Mouse (Mus musculus) heart, postnatal 4 days (tissue): ENCODE measurements at regions not wholly inside any gene's neighbourhood (a gene's known extent, or its start where the extent isn't known, plus 50 kb on each side); places are given as distances from the start of the nearest gene placed in this dataset.

Experiments used
- DNase-seq: peaks from one replicate; pipeline ENCODE4 v3.0.0; 2021

DNA sequence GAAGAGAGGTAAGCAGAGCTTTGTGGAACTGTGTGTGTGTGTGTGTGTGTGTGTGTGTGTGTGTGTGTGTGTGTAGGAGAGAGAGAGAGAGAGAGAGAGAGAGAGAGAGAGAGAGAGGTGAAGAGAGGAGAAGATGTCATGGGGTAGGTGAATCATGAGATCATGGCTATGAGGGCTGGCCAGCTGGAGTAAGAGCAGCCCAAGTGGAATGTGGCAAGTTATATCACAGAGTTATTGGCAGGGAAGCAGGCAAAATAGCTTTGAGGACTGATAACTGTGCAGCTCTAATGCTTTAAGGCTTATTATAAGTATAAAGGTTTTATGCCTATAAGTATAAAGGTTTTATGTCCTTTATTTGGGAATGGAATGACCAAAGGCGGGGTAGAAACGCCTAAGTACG, 180.9 kb upstream of the Arid1b start:
- DNase-seq, result no peak

DNA sequence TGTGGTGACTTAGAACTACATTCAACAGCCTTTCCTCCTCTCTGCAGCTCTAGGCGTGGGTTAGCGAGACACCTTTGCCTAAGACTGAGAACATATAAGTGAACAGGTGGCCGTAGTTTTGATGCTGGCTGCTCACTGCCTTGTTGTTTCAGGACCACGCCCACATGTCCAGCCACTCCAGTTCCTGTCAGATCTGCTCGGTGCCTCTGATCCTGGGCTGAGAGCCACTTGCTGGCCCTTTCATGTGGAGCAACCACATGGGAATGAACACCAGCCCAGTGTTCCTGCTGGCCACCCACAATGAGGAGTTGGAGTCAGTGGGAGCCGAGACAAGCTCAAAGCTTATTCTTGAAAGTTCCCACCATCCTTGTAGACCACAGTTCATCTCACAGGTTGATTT, 180.5 kb upstream of the Arid1b start:
- no peak for DNase-seq

DNA sequence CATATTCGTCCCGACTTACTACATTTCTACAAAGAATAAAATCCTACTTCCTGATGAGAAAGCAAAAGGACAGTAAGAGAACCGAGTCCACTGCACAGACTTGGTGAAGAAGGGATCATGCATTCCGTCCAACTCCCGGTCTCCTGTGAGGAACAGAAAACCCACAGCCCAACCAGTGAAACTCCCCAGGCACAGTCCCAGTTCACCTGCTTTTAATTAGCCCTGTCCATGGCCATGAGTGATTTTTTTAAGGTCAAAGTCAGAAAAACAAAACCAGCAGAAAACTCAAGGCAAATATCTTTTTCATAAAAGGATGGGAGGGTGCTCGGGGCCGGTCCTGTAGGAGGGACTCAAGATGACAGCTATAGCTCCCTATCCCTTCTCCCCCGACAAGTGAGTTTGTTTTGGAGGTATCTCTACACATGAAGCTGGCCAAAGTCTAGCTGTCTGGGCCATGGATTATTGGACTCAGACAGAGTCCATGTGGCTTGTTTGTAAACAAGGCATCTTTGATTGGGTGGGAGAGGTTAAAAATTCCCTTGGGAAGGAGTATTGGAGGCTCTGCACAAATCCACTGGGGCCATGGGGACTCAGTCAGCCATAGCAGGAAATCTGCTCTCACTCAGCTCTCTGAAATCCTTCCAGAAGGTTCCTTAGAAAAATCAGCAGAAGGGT, 168.8 kb upstream of the Arid1b start:
- no peak for DNase-seq

DNA sequence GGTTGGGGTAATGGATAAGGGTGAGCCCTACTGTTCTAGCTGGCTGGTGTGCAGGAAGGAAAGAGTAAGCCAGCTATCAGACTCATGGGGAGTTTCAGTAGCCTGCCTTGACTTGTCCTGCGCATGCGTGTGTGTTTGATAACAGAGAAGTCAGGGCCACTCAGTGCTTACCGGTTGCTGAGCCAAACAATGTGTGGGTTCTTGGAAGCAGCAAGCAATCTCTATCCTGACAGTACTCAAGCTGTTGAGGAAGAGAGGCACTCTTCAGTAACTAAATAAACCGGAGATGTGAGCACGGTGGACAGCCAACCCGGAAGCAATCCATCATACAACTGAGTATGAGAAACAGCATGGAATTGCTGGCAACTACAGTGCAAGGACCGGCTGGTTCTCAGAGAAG, 160.1 kb upstream of the Arid1b start:
- peak; percentile 51 for DNase-seq

DNA sequence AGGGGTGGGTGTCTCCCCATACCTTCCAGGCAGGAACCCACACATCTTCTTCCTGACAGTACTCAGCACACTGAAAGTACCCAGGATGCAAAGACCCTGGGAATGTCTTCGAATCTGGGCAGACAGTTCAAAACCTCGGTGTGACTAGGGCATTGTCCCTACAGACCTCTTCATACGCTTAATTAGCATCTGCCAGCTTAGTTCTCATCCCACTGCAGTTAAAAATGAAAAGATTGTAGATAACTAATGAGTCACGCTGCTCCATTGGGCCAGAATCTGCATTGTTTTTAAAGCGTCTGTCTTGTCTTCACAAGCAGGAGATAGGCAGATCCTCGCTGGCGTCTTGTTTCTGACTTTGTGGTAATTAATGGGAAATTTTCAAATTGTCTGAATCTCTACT, 159.6 kb upstream of the Arid1b start:
- no peak for DNase-seq

DNA sequence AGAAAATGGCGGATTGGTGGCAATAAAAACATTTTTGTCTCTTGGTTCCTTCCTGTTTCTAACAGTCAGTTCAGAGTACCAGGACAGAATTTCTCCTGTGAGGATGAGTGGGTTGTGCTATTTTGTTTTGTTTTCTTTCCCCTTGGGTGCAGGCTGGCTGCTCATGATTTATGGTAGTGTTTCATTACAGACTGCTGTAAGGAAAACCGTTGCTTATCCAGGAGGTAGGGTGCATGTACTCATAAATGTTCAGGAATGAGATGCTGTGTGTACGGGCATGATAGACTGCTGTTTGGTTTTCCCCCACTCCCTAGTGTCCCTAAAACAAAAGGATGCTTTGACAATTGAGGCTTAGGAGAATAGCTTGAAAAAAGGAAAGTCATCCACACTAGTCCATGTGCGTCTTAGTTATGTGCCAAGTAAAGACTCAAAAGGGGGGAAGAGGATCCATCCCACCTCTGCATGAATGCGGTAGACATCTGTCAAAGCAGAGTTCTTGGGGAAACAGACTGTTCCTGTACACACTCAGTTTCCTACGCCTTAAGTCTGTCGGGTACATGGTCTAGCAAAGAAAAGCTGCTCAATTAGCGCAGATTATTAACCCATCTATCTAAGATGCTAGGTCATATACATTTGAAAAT, 158.9 kb upstream of the Arid1b start:
- DNase-seq, result no peak

DNA sequence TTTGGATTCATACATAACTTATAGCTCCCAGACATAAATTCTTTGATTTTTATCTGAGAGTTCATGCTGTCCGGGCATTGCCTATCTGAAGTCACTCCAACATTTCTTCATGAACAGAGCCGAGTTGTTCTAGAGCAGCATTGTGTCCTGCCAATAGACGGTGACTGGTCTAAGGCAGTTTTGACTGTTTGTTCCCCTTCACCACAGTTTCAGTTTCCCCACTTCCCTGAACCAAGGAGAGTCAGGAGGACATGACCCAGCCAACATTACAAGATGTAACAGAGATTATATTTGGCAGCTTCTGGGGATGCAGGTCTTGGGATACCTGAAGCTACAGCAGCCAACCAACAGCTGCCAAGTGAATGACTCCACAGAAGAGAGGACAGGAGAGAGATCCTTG, 154.0 kb upstream of the Arid1b start:
- DNase-seq, result no peak

DNA sequence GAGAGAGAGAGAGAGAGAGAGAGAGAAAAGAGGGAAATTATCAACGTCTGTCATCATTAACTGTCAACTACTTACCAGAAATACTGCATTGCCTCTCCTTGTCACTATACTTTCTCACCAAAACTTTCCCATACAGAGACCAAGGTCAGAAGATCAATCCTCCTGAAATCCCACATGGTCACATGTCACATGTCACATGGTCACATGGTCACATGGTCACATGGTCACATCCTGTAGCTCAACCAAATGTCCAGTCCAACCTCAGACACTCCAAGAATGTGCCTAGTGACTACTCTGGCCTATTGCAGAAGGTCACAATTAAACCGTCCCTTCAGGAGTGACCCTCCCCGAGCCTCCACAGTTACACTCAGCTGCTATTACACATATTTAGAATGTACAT, 135.8 kb upstream of the Arid1b start:
- no peak for DNase-seq

DNA sequence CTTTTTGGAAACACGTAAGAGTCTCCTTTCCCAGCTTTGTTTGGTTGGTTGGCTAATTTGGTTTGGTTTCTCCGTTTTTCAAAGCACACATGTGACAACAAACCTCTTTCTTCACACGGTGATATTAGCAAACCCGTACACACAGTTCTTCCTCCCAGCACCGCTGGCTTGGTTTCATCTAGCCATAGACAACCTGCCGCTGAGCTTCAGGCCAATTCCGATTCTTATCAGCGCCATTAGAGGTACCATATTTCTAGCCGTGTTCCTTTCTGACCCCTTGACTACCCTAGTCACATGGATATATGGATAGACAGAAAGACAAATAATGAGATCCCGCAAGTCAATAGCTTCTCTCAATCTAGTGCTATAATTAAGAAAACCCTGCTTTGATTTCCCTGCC, 129.2 kb upstream of the Arid1b start:
- no peak for DNase-seq

DNA sequence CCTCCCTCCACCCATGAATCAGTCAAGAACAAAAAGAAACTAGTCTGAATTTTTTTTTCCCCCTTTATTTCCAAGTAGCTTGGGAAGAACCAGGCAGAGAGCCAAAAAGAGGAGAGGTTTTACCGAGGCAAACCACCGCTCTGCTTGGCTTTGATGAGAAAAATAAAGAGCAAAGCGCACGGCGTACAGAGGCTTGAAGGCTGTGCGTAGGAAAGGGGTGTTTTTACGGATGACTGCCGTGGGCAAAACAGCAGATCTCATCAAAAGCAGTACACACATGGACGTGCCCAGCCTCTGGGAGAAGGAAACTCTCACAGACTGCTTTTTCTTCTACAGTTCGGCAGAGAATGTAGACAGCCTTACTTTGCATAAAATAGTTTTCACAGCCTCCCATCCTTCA, 128.5 kb upstream of the Arid1b start:
- DNase-seq, result no peak

DNA sequence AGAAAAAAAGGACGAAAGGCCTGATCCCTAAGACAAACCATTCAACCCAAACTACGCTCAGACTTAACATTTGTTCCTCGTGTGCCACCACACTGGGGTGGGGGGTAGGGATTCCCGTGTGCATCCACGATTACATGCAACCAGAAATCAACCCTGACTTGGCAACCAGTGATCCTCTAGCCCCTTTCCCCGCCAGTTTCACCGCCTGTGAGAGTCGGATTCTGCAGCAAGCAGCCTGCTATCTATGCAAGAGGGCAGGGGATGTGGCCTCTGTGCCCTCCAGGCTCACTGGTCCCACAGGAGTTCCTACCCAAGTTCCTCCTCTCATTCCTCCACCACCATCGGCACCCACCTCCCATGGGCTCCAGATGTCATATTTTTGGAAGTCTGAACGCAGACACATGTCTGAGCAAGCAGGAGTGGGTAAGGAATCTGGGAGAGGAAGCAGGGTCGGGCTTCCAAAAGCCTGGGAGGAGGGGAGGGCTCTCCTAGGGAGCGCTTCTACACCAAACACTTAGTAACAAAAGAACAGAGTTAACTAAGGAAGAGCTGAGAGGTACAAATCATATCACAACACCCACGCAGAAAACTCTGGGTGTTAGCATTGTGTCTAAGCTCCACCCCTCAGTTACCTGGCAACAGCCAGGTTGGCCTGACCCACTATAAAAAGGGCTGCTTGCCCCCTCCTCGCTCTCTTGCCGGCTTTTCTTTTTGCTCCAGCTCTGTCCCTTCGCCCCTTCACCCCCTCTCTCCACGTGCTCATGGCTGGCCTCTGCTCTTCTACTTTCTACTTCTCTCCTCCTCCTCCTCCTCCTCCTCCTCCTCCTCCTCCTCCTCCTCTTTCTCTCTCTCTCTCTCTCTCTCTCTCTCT, 127.9 kb upstream of the Arid1b start:
- DNase-seq, result no peak

DNA sequence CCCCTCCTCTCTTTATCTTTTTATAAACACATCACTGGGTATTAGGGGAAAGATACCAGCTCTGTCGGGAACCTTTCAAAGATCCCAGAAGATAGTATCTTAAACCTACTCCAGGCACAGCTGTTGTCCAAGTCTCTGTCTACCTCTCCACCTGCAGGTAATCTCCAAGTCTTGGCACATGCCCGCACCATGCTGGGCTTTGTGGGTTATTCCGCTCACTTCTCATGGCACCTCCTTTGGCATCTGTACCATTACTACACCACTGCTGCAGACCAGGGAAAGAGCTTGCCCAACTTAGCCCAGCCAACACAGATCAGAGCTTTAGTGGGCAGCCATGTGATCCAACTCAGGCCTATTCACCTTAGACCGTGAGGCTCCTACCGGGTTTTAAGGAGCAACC, 127.0 kb upstream of the Arid1b start:
- no peak for DNase-seq

DNA sequence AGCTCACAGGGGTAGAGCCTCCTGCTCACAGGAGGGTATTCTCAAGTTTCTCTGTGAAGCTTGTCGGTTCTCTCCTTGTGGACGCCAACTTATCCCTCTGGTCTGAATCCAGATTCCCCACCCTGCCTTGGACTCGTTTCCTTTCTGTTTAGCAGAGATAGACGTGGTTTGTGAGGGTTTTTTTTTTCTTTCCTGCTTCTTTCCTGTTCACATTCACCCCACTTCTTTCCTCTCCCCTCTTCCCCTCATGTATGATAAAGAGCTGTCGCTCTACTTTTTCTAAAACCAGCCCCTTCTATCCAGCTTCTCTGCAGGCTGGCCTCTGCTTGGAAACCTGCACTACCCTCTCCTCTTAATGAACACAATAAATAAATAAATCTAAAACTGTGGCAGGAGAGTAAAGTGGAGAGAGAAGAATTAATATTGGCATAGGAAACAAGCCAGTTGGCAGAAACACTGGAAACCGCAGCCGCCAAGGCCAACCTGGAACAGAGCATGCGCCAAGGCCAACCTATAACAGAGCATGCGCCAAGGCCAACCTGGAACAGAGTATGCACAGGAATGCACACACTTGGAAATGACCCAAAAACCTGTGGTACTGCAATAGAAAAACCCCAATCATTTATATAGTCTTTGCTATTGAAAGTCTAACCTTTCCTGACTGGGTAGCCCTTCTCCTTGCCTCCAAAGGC, 126.2 kb upstream of the Arid1b start:
- DNase-seq, result peak; percentile 55

DNA sequence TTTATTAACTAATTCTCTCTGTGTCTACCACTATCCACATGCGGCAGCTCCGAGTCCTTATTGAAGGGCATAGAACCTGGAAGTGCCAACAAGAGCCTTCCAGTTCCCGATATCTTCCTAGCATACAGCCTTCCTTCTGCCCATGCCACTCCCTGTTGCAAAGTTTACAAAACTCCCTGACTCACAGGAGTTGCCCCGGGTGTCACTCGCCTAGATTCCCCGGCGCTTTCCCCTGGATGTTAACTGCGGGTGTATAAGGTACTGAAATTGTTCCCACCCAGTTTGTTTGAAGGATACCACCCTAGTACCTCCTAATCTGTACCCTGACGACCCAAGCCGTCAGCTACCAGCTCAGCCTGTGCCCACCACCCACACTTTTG, 125.7 kb upstream of the Arid1b start:
- no peak for DNase-seq

DNA sequence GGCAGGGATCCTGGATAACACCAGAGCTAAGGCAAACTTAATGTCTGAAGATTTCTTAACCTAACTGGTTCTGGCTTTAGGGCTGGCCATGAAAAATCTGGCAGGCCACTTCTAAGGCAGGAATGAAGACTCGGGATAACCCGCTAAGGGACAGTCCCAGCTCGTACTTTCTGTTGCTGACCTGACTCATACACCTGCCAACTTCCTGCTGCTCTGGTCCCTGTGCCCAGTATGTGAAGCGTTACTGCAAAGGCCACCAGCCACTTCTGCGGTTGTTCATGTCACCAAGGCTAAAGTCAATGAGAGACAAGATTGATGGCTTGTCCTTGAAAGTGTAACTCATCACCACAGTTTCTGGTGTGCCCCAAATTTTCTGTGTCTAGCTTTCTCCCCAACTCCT, 125.3 kb upstream of the Arid1b start:
- DNase-seq, result no peak

DNA sequence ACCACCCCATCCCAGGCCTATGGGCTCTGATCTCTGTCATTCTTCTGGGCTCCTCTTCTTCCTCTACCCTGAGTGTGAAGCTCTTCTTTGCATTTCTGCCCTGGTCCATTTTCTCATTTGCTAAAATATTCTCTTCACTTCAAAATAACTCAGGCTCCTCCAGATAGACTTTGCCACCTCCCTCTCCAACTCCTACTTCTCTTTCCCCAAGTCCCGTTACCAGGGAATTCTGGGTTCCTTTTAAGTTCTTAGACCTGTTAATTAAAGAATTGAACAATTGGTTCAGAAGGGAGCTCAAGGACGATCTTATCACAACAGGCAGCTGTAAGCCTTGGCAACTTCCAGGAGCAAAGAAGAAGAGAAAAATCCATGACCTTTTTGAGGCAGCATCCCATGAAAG, 122.9 kb upstream of the Arid1b start:
- no peak for DNase-seq

DNA sequence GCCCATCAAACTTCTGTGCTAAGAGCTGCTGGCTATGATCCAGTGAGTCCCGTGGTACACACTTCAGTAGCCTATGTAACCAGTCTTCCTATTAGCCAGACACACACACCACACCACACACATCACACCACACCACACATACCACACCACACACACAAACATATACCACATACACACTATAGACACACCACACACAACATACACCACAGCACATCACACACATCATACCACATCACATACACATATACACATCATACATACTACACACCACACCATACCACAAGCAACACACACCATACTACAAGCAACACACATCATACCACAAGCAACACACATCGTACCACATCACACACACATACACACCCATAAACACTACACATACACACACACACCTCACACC, 119.7 kb upstream of the Arid1b start:
- no peak for DNase-seq

DNA sequence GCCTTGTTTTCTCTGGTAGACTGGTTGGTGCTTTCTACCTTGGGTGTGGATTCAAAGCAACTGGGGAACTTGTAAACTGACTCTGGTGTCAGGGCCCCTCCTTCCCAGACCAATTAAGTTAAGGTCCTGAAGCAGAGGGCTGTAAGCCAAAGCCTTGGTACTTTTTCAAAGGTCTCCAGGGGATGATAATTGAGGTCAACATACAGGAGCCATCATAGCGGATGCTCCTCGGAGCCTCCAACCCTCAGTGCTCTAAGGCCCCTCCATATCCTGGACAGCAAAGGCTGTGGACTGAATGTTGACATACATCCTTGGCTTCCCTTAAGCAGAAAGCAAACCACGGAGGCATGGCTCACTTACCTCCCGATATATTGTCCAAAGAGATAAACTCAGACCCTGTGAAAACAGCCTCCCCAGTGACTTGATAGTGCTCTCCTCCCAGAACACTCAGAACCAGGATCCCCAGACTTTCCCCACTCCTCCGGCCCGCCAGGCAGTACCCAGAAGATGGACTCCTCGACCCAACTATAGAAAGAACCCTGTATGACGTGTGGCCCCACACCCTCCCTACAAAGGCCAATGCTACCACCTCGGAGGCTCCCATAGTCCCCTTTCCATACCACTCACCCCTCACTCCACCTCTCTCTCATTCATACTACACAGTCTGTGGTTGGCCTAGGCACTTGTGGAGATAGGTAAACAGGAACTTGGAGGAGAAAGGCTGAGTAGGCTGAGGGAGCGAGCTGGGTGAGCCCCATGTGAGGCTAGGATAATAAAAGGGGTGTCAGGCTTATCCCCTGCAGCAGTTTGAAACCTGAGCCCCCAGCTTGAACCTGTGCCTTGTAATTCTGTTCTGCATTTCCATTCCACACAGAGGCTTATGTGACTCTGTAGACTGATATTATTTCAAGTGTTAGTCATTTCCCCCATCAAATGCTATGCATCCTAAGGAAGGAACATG, 118.8 kb upstream of the Arid1b start:
- no peak for DNase-seq

DNA sequence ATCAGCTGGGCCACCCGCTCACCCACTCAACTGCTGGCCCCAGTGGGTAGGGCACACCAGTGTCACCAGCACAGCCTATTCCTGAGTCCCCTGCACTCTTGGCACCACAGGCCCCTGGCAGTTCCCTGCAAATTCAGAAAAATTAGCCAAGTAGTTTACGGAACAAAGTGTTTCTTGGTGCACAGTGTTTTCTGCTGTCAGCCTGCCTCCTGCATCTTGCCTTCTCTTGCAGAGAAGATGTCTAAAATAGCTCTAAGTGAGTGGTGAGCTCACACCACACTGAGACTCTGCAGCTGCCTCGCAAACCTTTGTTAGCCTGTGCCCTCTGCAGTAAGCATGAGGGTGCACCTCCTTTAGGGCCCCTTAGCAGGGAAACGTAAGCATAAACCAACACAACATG, 117.7 kb upstream of the Arid1b start:
- DNase-seq, result no peak

DNA sequence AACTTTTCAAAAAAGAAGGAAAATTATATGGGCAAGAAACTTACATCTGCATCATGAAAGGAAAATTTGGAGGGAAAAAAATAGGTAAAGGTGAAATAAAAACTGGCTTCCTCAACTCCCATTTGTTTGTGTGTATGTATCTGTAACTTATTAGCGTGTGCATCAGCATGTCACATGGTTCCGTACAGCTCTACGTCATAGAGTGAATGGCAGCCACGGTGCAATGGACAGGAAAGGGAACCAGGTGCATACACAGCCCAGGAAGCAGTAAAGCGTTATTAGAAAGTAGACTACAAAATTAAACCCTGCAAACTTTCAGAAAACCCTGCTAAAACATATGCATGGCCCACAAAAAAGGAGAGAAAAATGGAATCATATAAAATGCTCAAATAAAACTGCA, 112.7 kb upstream of the Arid1b start:
- no peak for DNase-seq

DNA sequence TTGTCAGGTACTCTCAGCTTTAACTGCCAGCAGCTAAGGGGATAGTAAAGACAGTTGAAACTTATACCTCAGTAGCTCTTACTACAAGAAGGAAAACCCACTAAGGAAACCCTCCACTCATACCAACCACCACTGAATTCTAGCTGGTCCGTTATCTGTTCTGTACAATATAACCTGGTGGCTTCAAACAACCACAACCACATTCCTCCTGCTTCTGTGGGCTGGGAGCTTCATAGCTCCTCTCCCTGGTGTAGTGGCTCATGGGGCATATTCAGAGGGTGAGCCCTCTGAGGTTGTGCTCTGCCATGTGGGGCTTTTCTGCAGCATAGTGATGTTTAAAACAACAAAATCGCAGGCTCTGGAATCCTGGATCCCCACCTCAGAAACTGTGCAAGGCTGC, 110.0 kb upstream of the Arid1b start:
- DNase-seq, result no peak

DNA sequence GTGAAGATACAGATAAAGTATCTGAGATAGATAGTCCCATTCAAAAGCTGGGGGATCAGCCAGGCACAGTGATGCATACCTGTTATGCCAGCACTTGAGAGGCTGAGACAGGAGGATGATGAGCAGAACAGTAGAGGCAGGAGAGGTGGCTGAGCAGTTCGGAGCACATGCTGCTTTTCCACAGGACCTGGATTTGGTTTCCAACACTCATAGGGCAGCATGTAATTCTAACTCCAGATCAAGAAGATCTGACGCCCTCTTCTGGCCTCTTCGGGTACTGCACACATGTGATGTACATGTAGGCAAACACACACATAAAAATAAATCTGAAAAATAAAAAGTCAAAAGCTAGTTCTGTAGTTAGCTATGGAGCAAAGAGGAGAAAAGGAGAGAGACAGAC, 109.4 kb upstream of the Arid1b start:
- DNase-seq, result peak; percentile 7
